In the genomic region with DNA sequence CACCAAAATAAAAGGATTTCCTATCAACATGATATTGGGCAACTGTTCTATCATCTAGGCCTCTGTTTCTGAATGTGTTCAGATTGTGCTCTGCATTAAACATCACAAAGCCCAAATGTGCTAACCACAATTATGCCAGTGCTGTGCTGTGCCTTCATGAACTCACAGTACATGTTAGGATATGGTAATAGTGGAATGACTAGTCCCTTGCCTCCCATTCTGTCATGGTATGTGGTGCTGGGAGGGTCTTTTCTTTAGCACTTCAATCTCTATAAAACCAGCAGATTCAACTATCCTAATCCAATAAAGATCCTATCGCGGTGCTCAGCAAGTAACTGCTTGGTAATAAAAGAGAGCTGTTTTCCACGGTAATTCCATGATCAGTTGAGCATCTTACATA, we compare ENCODE assay signal across 28 mouse cellular contexts.
"Had no signal": no experiment of that assay in that cellular context is flagged by ENCODE, and none has a peak within 500 bp of the region (broad histone marks: within the 10 kb centered on the region; RNA-seq: fewer than 3 reads in every experiment).

No protein-coding gene starts in this region.

- H3K36me3 ChIP-seq: embryonic facial prominence, embryonic 10.5 days; embryonic facial prominence, embryonic 12.5 days; embryonic facial prominence, embryonic 13.5 days; embryonic facial prominence, embryonic 15.5 days; forebrain, embryonic 10.5 days; forebrain, embryonic 12.5 days; forebrain, embryonic 15.5 days had no signal

- H3K4me1 ChIP-seq: embryonic facial prominence, embryonic 10.5 days; embryonic facial prominence, embryonic 12.5 days; embryonic facial prominence, embryonic 13.5 days; embryonic facial prominence, embryonic 15.5 days; forebrain, embryonic 10.5 days; forebrain, embryonic 12.5 days; forebrain, embryonic 13.5 days; forebrain, embryonic 15.5 days had no signal

- ATAC-seq: forebrain, embryonic 13.5 days; forebrain, embryonic 14.5 days; forebrain, embryonic 15.5 days; forebrain, embryonic 16.5 days; forebrain, postnatal 0 days had no signal

- H3K4me3 ChIP-seq: embryonic facial prominence, embryonic 10.5 days; embryonic facial prominence, embryonic 12.5 days; embryonic facial prominence, embryonic 13.5 days; embryonic facial prominence, embryonic 15.5 days; erythroblast, embryonic 14.5 days; forebrain, embryonic 10.5 days; forebrain, embryonic 12.5 days; forebrain, embryonic 13.5 days; forebrain, embryonic 15.5 days; gastrocnemius, adult 2 months had no signal

- DNase-seq: cerebellum, adult 2 months; cerebellum, adult 8-10 months; cerebellum, adult 9-10 months; cerebellum, adult 9-11 months; cerebellum, postnatal 10 days; cerebellum, postnatal 14 days; cerebellum, postnatal 25 days; cerebellum, postnatal 36 days; embryo, embryonic 11 days; forebrain, postnatal 0 days; gastrocnemius, adult 2 months; gastrocnemius, postnatal 10 days; gastrocnemius, postnatal 14 days; gastrocnemius, postnatal 25 days; gastrocnemius, postnatal 36 days; heart, adult 11 months; heart, adult 18-20 months had no signal

- H3K4me2 ChIP-seq: embryonic facial prominence, embryonic 12.5 days; embryonic facial prominence, embryonic 13.5 days; embryonic facial prominence, embryonic 15.5 days; forebrain, embryonic 12.5 days; forebrain, embryonic 13.5 days; forebrain, embryonic 15.5 days had no signal

- H3K9ac ChIP-seq: embryonic facial prominence, embryonic 12.5 days; embryonic facial prominence, embryonic 13.5 days; embryonic facial prominence, embryonic 15.5 days; forebrain, embryonic 12.5 days; forebrain, embryonic 13.5 days; forebrain, embryonic 15.5 days; forebrain, postnatal 0 days had no signal

- H3K27me3 ChIP-seq: embryonic facial prominence, embryonic 12.5 days; embryonic facial prominence, embryonic 13.5 days; embryonic facial prominence, embryonic 15.5 days; forebrain, embryonic 12.5 days; forebrain, embryonic 13.5 days; forebrain, embryonic 15.5 days had no signal

- H3K27ac ChIP-seq: embryonic facial prominence, embryonic 10.5 days; embryonic facial prominence, embryonic 12.5 days; embryonic facial prominence, embryonic 13.5 days; embryonic facial prominence, embryonic 15.5 days; forebrain, embryonic 10.5 days; forebrain, embryonic 12.5 days; forebrain, embryonic 13.5 days; forebrain, embryonic 15.5 days; gastrocnemius, adult 2 months had no signal

- H3K9me3 ChIP-seq: embryonic facial prominence, embryonic 10.5 days; embryonic facial prominence, embryonic 12.5 days; embryonic facial prominence, embryonic 13.5 days; embryonic facial prominence, embryonic 15.5 days; forebrain, embryonic 10.5 days; forebrain, embryonic 12.5 days; forebrain, embryonic 13.5 days; forebrain, embryonic 15.5 days had no signal
